Mouse (Mus musculus) heart, postnatal 36 days (tissue): Measurements from ENCODE around the gene Spats2. TPM values are rescaled to one million over a fixed set of nuclear protein-coding genes. Genes with fewer than 3 reads are reported as not detected.

Experiments used
- DNase-seq, 2 experiments: peaks; one replicate each; pipeline ENCODE4 v3.0.0; 2021 to 2022
- intact Hi-C: fragments of 180-260 bp; cut with DNase I; formaldehyde crosslinking; loops from one replicate; pipeline ENCODE4 v1.15.1; 2025
- total RNA-seq, 2 experiments: library from RNA; stranded (reverse); gene quantifications; 2 replicates each; pipeline ENCODE4 v1.2.3; 2021

Spats2 gene
- total RNA-seq, 2 experiments from 2014 or later: 6.6 to 7.9 TPM

DNA sequence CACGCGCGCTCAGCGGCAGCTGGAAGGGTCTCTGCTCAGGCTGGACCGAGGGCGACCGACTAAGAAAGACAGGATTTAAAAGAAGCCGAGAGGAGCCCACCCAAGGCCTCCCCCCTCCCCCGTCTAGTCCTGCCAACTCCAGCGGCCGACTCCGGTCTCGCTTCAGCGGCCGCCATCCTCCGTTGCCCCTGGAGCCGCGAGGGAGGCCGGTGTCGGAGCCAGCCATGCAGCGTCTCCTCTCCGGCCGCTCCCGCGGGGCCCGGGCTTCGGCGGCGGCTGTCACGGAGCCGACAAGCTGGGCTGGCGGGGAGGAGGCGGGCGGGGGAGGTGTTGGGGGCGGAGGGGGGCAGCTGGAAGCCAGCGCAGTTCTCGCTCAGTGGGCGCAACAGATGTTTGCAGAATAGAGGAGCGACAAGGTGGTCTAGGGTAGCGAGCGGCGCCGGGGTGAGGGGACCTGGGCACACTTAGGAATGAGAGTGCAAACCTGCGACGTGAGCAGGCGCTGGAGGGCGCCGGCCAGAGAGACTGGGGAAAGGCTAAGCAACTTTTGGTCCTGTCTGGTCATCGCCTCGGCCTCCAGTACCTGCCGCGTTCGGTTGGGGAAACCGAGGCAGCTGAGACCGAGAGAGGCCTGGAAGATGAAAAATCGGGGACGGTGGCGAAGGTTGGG, 28.8 kb upstream of the Spats2 start:
- DNase-seq: peak in 1 of 2 experiments; percentile 34
- intact Hi-C loops: no loop called here

GRCm38 (mm10) chr15:99097840-99098492, 27.8 kb upstream of the Spats2 start:
- DNase-seq: peak; percentile 41 to 48
- intact Hi-C loops: no loop called here

GRCm38 (mm10) chr15:99098493-99098861, 27.2 kb upstream of the Spats2 start:
- no peak for DNase-seq
- intact Hi-C loops: no loop called here

DNA sequence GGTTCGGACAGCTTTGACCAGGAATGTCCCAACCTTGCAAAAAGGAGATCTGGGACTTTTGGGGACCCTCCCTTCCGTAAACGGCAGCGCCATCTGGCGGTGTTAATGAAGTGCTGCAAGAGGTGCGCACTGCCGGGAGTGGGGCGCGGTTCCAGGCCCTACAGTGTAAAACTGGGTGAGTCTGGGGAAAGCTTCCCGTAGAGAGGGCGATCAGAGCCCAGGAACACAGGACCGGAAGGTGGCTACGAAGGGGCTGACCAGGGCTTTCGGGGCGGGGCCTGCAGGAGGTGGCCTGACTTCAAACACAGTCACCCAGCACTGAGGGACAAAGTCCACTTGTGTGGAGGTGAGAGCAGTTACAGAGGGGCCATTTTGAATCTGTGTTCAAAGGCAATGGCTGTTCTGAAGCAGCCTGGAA, 26.6 kb upstream of the Spats2 start:
- DNase-seq: peak; percentile 64 to 67
- intact Hi-C loops: no loop called here

GRCm38 (mm10) chr15:99099984-99100383, 25.7 kb upstream of the Spats2 start:
- intact Hi-C loops: loop anchor here (5.0 kb wide), 1 partner anchor 92 kb away; no protein-coding TSS in a partner anchor
- DNase-seq: no peak

DNA sequence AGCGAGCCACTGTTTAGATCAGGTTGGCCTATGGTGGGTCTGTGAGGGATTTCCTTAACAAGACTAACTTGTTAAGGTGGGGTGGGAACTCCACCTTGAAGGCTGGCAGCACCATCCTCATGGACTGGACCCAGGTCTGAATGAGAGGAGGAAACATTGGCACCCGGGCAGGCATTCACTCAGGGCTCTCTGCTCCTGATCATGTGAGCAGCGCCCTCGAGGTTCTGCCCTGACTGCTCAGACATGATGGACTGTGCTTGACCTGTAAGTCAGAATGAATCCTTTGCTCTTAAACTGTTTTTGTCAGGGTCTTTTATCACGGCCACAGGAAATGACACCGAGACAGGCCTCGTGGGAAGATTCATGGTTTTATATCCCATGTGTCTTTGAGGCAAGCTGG, 20.5 kb upstream of the Spats2 start:
- no peak for DNase-seq
- intact Hi-C loops: no loop called here

DNA sequence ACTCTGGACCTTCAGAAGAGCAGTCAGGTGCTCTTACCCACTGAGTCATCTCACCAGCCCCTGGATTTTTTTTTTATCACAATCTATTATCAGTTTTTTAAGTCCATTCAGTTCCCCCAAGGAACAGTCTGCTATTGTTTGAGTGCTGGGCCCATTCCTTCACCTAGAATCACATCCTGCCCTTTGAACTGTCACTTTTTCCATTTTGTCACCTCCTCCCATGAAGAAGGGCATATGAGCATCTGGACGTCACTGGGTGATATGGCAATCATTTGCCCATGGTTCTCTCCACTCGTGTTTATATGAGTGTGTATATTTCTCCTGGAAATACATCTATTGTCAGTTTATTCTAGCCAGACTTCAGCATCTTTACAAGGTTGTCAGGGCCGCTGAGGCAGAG, 17.9 kb upstream of the Spats2 start:
- intact Hi-C loops: no loop called here
- DNase-seq: no peak

- intact Hi-C loops: no loop called here
- DNase-seq: no peak
These were observed 14.6 kb upstream of the Spats2 start for GRCm38 (mm10) chr15:99111139-99111538.

- intact Hi-C loops: no loop called here
- no peak for DNase-seq
These were observed 13.9 kb upstream of the Spats2 start for GRCm38 (mm10) chr15:99111809-99112208.

- DNase-seq: no peak
- intact Hi-C loops: no loop called here
These were observed 12.8 kb upstream of the Spats2 start for GRCm38 (mm10) chr15:99112843-99113395.

- no peak for DNase-seq
- intact Hi-C loops: no loop called here
These were observed 12.2 kb upstream of the Spats2 start for GRCm38 (mm10) chr15:99113396-99113975.

DNA sequence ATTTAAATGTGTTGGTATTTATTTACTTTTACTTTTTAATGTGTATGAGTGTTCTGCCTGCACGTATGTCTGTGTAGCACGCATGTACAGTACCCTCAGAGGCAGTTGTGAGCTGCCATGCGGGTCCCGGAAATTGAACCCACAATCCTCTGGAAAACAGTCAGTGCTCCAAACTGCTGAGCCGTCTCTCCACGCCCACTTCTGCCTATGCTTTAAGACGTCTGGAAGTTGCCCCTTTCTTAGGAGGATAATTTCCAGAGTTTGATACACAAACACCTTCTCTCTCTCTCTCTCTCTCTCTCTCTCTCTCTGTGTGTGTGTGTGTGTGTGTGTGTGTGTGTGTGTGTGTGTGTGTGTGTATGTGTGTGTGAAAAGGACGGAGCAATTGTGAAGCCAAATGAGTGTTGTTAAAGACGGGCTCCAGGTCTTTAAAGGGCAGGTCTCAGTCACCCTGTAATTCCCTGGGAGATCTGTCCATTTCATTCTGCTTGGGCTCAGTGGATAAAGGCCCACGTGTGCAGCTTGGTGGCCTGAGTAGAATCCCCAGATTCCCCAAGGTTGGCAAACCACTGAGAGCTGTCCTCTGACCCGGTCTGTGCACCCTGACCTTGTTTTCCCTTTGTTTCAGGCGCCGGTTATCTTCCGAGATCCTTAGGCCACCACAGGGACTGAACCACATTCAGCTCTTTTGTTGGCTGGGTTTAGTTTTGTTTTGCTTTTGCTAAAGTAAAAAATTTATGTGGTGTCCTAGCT, 11.2 kb upstream of the Spats2 start:
- intact Hi-C loops: no loop called here

GRCm38 (mm10) chr15:99115065-99115423, 10.7 kb upstream of the Spats2 start:
- no peak for DNase-seq
- intact Hi-C loops: no loop called here

More for the DNA sequence above, 11.2 kb upstream of the Spats2 start:
- DNase-seq: no peak

GRCm38 (mm10) chr15:99116539-99116938, 9.2 kb upstream of the Spats2 start:
- DNase-seq: no peak
- intact Hi-C loops: no loop called here

GRCm38 (mm10) chr15:99120814-99121213, 4.9 kb upstream of the Spats2 start:
- intact Hi-C loops: no loop called here

GRCm38 (mm10) chr15:99122642-99123041, 3.1 kb upstream of the Spats2 start:
- intact Hi-C loops: no loop called here
- no peak for DNase-seq

More at GRCm38 (mm10) chr15:99120814-99121213, 4.9 kb upstream of the Spats2 start:
- no peak for DNase-seq

DNA sequence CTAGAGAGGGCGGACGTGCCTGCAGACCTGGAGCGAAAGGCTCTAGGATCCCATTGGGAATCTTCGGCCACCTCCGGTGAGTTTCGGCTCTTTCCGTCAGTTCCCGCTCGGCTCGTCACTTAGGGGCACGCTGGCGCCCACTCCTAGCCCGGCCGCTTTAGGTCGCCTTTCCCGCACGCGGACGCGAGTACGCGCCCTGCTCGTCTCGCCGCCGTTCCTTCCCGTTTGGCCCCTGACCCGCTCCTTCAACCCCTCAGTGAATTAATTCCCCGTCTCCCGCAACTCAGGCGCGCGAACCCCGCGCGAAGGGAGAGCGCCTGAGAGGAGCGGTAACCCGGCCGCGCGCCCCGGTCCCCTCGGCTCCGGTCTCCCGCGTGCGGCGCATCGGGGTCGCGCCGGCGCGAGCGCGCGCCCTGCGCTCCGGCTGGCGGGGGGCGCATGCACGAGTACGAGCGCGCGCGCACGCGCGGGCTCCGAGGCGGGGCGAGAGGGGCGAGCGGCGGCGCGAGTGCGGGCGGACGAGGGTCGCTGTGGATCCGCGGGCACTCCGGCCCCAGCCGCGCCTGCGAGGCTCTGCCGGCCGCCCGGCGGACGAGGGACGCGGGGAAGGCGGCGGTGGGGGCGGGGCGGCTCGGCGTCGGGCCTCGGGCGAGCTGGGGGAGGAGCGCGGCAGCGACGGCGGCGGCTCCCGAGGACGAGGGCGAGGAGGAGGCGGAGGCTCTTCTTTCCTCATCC, 532 bp downstream of the Spats2 start:
- intact Hi-C loops: no loop called here
- peak; percentile 89 to 94 for DNase-seq

GRCm38 (mm10) chr15:99126816-99127365, 1.2 kb downstream of the Spats2 start:
- no peak for DNase-seq
- intact Hi-C loops: no loop called here

DNA sequence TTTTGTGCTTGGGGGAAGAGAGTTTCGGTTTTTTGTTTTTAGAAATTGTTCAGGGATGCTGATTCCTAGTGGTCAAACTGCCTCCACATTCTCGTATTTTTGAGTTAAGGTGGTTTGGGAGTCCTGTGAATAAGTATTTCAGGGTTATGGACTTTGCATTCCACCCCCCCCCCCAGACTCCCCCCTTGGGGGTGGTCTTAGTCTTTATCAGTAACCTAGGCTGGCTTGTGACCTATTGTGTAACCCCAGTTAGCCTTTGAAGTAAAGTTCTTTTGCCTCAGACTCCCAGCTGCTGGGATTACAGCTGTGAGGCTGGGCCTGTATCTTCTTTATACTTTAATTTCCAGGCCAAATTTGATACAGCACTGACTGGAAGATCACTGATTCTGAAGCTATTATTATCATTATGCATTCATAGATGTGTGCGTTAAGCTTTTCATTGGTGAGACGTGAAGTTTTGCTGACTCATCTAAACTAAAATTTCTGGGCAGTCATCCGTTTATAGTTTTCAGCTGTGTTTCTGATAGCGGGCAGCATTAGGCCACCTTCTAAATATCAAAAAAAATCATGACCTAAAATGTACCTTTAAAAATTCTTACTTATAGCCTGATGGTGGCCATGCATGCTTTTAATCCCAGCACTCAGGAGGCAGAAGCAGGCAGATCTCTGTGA, 2.3 kb downstream of the Spats2 start:
- DNase-seq: no peak
- intact Hi-C loops: no loop called here
